Mouse (Mus musculus) hindbrain, embryonic 11.5 days (tissue): ENCODE results near the gene Kansl1. TPM values are rescaled to one million over a fixed set of nuclear protein-coding genes. Genes with fewer than 3 reads are reported as not detected.

Experiments used
- ATAC-seq: fragments of 200-750 bp; cut with Nextera tagmentation; 2 replicates; pipeline ENCODE4 v1.8.0; 2017; ENCODE audit warnings: mild to moderate bottlenecking, moderate TSS enrichment, moderate library complexity; ENCODE audit not compliant: low FRiP score
- DNase-seq: peaks from one replicate; pipeline ENCODE4 v3.0.0-alpha.2; 2015; ENCODE audit warnings: low spot score
- H3K27ac ChIP-seq: fragments of 300-500 bp; sonication (generic); 2 replicates; pipeline ENCODE4 v1.5.1; 2014; ENCODE audit warnings: mild to moderate bottlenecking, low read depth, low read length
- H3K27me3 ChIP-seq: fragments of 300-500 bp; sonication (generic); 2 replicates; pipeline ENCODE4 v1.6.1; 2014; ENCODE audit warnings: mild to moderate bottlenecking, low read length, moderate library complexity, mixed read lengths; ENCODE audit not compliant: control insufficient read depth, insufficient read depth
- H3K36me3 ChIP-seq: fragments of 300-500 bp; sonication (generic); 2 replicates; pipeline ENCODE4 v1.6.1; 2014; ENCODE audit warnings: mild to moderate bottlenecking, low read length, moderate library complexity, mixed read lengths; ENCODE audit not compliant: control insufficient read depth, insufficient read depth
- H3K4me1 ChIP-seq: fragments of 300-500 bp; sonication (generic); replicated peaks from 2 replicates; pipeline ENCODE4 v1.6.1; 2014; ENCODE audit warnings: low read length, mixed read lengths; ENCODE audit not compliant: control insufficient read depth, insufficient read depth
- H3K4me2 ChIP-seq: fragments of 300-500 bp; sonication (generic); replicated peaks from 2 replicates; pipeline ENCODE4 v1.6.1; 2014; ENCODE audit warnings: mild to moderate bottlenecking, low read depth, low read length
- H3K4me3 ChIP-seq: fragments of 300-500 bp; sonication (generic); 2 replicates; pipeline ENCODE4 v1.5.1; 2014; ENCODE audit warnings: low read depth, low read length
- H3K9ac ChIP-seq: fragments of 300-500 bp; sonication (generic); 2 replicates; pipeline ENCODE4 v1.6.1; 2014; ENCODE audit warnings: low read depth, low read length
- H3K9me3 ChIP-seq: fragments of 300-500 bp; sonication (generic); 2 replicates; pipeline ENCODE4 v1.6.1; 2016; ENCODE audit warnings: low read length; ENCODE audit not compliant: control insufficient read depth
- WGBS: fragments of 180-500 bp; shearing (Covaris S2); extraction: QIAGEN DNeasy Blood & Tissue Kit; methylation state at CpG from one replicate; pipeline ENCODE4 v1.1.7; 2014; 5-methylcytosine and 5-hydroxymethylcytosine counted together
- polyA plus RNA-seq: library from polyadenylated mRNA; unstranded; fragments of >200 nt; fragmentation: Nextera tagmentation; extraction: Ambion mirVana; gene quantifications from 2 replicates; pipeline ENCODE4 v1.2.1, GENCODE M21; 2014

Gene Kansl1
- polyA plus RNA-seq, 1 experiment from 2014 or later: 29.8 TPM

GRCm38 (mm10) chr11:104363823-104364600 lies 104.6 kb downstream of the Kansl1 start:
- DNase-seq: no peak
- 100% methylated on average over 2 of the region's 2 CpGs for WGBS
- no peaks in the 10 kb centered on the region for H3K36me3 ChIP-seq

DNA sequence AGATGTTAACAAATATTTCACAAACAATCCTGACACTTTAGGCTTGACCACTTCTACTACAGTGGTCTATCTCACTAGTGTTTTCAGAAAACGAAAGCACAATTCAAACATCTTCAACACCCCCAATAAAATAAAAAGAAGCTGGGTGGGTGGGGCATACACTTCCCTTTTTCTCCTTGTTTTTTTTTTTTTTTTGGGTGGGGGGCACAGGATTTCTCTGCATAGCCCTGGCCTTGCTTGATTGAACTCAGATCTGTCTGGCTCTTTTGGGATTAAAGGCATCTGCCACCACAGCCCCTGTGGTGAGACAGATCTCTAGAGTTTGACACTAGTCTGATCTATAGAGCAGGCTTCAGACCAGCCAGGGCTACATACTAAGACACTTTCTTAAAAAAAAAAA lies 106.0 kb downstream of the Kansl1 start:
- H3K4me1 ChIP-seq: no peaks in the 10 kb centered on the region
- no peak overlapping the region for H3K9ac ChIP-seq
- no peaks in the 10 kb centered on the region for H3K36me3 ChIP-seq
- H3K4me3 ChIP-seq: no peak overlapping the region
- H3K27me3 ChIP-seq: no peaks in the 10 kb centered on the region
- H3K27ac ChIP-seq: no peak overlapping the region
- WGBS: 92% methylated on average over 1 of the region's 1 CpGs
- no peak for ATAC-seq
- no peak overlapping the region for H3K4me2 ChIP-seq
- no peak for DNase-seq
- H3K9me3 ChIP-seq: no peaks in the 10 kb centered on the region

More at GRCm38 (mm10) chr11:104363823-104364600, 104.6 kb downstream of the Kansl1 start:
- no peak for ATAC-seq
- H3K4me1 ChIP-seq: no peaks in the 10 kb centered on the region
- no peak overlapping the region for H3K4me2 ChIP-seq
- no peaks in the 10 kb centered on the region for H3K9me3 ChIP-seq
- no peak overlapping the region for H3K27ac ChIP-seq
- H3K27me3 ChIP-seq: no peaks in the 10 kb centered on the region
- no peak overlapping the region for H3K4me3 ChIP-seq
- H3K9ac ChIP-seq: no peak overlapping the region

DNA sequence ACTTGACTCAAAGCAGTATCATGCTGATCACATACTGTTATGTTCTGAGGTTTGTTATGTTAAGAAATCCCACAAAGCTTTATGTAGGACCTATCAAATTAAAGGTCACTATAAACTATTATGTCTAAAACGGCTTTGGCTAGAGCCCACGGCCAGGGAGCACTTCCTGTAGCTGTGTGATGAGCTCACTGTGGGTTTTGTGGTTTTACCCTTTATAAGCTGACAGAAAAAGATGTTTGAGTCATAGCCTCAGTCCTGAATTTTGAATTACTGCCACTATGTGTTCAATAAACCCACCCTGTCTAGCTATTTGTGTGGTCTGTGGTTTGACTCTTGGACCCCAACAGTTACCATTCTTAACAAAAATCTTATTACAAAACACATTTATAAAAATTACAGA lies 106.9 kb downstream of the Kansl1 start:
- H3K9me3 ChIP-seq: no peaks in the 10 kb centered on the region
- H3K4me3 ChIP-seq: no peak overlapping the region
- H3K4me1 ChIP-seq: no peaks in the 10 kb centered on the region
- WGBS: 81% methylated on average over 2 of the region's 2 CpGs
- H3K27ac ChIP-seq: no peak overlapping the region
- H3K4me2 ChIP-seq: no peak overlapping the region
- no peak for ATAC-seq
- no peak overlapping the region for H3K9ac ChIP-seq
- DNase-seq: no peak
- 0 out of 2 replicates have a peak, but pooled peaks cover under 1% of the 10 kb centered on the region for H3K36me3 ChIP-seq
- no peaks in the 10 kb centered on the region for H3K27me3 ChIP-seq

GRCm38 (mm10) chr11:104346931-104347330 lies 121.7 kb downstream of the Kansl1 start:
- Histone ChIP-seq H3K27ac (no peak overlapping the region), H3K9me3 (no peaks in the 10 kb centered on the region), H3K4me3 (no peak overlapping the region), H3K9ac (no peak overlapping the region), H3K36me3 (peaks cover 14% of the 10 kb centered on the region), H3K4me2 (no peak overlapping the region), H3K4me1 (no peaks in the 10 kb centered on the region), H3K27me3 (no peaks in the 10 kb centered on the region)
- DNase-seq: no peak
- no peak for ATAC-seq
- 79% methylated on average over 3 of the region's 3 CpGs for WGBS

DNA sequence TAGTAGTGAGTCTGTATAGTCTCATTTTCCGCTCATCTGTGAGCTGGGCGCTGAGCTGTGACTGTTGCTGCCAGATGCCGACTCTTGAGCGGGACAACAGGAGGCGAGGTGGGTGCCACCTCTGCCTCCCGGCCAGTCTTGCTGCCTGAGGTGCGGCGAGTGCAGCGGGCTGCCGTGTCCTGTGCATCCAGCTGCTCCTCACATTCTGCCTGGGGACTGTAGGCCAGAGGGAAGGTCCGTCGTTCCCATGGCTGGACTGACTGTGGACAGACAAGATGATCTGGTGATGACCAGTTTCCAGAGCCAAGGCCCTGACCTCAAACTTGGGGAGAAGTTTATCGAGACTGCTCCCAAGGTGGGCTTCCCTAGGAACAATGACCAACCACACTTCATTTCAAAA lies 133.7 kb downstream of the Kansl1 start:
- 95% methylated on average over 13 of the region's 13 CpGs for WGBS
- Histone ChIP-seq H3K27ac (no peak overlapping the region), H3K9ac (no peak overlapping the region), H3K4me1 (no peaks in the 10 kb centered on the region), H3K27me3 (no peaks in the 10 kb centered on the region), H3K4me2 (no peak overlapping the region), H3K9me3 (no peaks in the 10 kb centered on the region), H3K36me3 (peaks cover 15% of the 10 kb centered on the region), H3K4me3 (no peak overlapping the region)
- ATAC-seq: no peak
- no peak for DNase-seq

DNA sequence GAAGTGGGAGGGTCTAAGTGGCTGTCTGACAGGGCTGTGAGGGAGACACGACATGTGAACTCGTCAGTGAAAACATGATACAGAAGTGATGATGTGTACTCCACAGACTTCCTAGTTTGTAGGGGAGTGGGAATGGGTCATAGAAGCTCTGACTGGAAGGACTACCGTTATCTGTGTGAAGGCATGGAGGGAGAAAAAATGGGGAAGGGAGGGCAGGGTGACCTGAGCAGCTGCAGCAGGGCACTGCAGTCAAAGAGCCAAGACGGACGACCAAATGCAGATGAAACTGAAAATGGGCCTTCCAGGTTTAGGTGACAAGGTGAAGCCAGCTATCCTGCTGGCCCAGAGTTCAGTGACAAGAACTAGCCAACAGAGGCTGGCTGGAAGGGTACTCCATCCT lies 134.5 kb downstream of the Kansl1 start:
- H3K9ac ChIP-seq: no peak overlapping the region
- no peak overlapping the region for H3K27ac ChIP-seq
- no peaks in the 10 kb centered on the region for H3K4me1 ChIP-seq
- 84% methylated on average over 5 of the region's 5 CpGs for WGBS
- no peak overlapping the region for H3K4me2 ChIP-seq
- H3K27me3 ChIP-seq: no peaks in the 10 kb centered on the region
- no peak overlapping the region for H3K4me3 ChIP-seq
- H3K9me3 ChIP-seq: no peaks in the 10 kb centered on the region
- DNase-seq: no peak
- no peak for ATAC-seq
- peaks cover 15% of the 10 kb centered on the region for H3K36me3 ChIP-seq

DNA sequence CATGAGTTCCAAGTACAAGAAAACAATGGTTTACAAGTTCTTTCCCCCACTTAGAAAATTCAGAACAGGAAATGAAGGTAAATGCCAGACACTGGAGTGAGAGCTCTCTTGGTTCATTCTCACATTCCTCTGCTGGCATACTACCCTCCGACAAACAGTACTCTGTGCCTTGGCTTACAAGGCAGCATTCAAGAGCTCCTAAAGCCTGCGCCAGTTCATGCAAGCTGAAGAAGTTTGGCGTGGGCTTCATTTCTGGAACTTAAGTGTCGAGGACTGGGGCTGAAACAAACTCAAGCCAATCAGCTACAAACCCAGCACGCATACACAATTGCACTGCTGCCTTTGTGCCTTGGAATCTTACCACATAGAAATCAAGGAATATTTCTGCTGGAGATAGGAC lies 136.6 kb downstream of the Kansl1 start:
- no peak for DNase-seq
- H3K4me2 ChIP-seq: no peak overlapping the region
- no peaks in the 10 kb centered on the region for H3K9me3 ChIP-seq
- H3K4me3 ChIP-seq: no peak overlapping the region
- no peak overlapping the region for H3K9ac ChIP-seq
- no peak overlapping the region for H3K27ac ChIP-seq
- peaks cover 15% of the 10 kb centered on the region for H3K36me3 ChIP-seq
- H3K27me3 ChIP-seq: no peaks in the 10 kb centered on the region
- WGBS: 94% methylated on average over 5 of the region's 5 CpGs
- no peak for ATAC-seq
- H3K4me1 ChIP-seq: no peaks in the 10 kb centered on the region

DNA sequence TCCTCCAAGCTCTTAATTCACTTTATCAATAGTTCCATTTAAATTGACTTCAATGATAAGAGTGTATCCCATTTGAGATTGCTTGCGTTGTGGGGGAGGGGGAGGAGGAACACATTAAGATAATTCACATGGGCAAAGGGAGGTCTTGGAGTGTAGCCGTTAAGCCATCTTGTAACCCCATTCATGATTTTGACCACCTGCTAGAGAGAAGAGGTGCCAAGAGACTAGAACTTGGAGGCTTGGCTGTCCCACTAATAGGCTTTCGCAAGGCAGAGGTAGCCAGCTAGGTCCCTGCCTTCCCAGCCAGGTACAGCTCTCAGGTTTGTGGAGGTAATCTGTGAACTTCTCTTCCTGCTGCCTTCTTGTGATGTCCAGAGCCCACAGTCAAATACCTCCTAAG lies 137.5 kb downstream of the Kansl1 start:
- Histone ChIP-seq H3K27ac (no peak overlapping the region), H3K36me3 (peaks cover 14% of the 10 kb centered on the region)
- WGBS: 90% methylated on average over 3 of the region's 3 CpGs

GRCm38 (mm10) chr11:104330151-104330550 lies 138.5 kb downstream of the Kansl1 start:
- DNase-seq (no peak), ATAC-seq (no peak)
- no peak overlapping the region for H3K4me3 ChIP-seq
- no peaks in the 10 kb centered on the region for H3K27me3 ChIP-seq
- no peaks in the 10 kb centered on the region for H3K9me3 ChIP-seq
- no peak overlapping the region for H3K27ac ChIP-seq
- 73% methylated on average over 4 of the region's 4 CpGs for WGBS
- no peak overlapping the region for H3K4me2 ChIP-seq
- no peak overlapping the region for H3K9ac ChIP-seq
- peaks cover 8% of the 10 kb centered on the region for H3K36me3 ChIP-seq
- no peaks in the 10 kb centered on the region for H3K4me1 ChIP-seq

More for the DNA sequence above, 137.5 kb downstream of the Kansl1 start:
- Histone ChIP-seq H3K9me3 (no peaks in the 10 kb centered on the region), H3K4me3 (no peak overlapping the region), H3K27me3 (no peaks in the 10 kb centered on the region), H3K4me2 (no peak overlapping the region), H3K4me1 (no peaks in the 10 kb centered on the region), H3K9ac (no peak overlapping the region)
- DNase-seq (no peak), ATAC-seq (no peak)
